Mouse (Mus musculus) mature B cell (primary cell): ENCODE results near the gene Cyb5d2.
"Not testable (repeated sequence)": the region's sequence is repeated elsewhere in the genome, so short reads cannot be mapped to it uniquely, and the experiment has no call there.

ENCODE experiments used
- in situ Hi-C: fragments of 300-500 bp; cut with MboI; formaldehyde crosslinking; loops from 2 replicates; pipeline ENCODE4 v1.14.3; 2019

Gene Cyb5d2

GRCm38 (mm10) chr11:72772611-72773010, 23.3 kb downstream of the Cyb5d2 start:
- in situ Hi-C loops = not testable (repeated sequence)

- in situ Hi-C loops = no loop called here
Measured at GRCm38 (mm10) chr11:72771461-72771860, 24.5 kb downstream of the Cyb5d2 start.

- in situ Hi-C loops = no loop called here
Measured at GRCm38 (mm10) chr11:72770816-72771215, 25.1 kb downstream of the Cyb5d2 start.

- in situ Hi-C loops = no loop called here
Measured at GRCm38 (mm10) chr11:72770324-72770723, 25.6 kb downstream of the Cyb5d2 start.

- in situ Hi-C loops = no loop called here
Measured at GRCm38 (mm10) chr11:72769061-72769460, 26.9 kb downstream of the Cyb5d2 start.

- in situ Hi-C loops = no loop called here
Measured at GRCm38 (mm10) chr11:72767716-72768115, 28.2 kb downstream of the Cyb5d2 start.

- in situ Hi-C loops = no loop called here
Measured at GRCm38 (mm10) chr11:72764270-72764669, 31.7 kb downstream of the Cyb5d2 start.

GRCm38 (mm10) chr11:72760781-72761180, 35.2 kb downstream of the Cyb5d2 start:
- in situ Hi-C loops = no loop called here

GRCm38 (mm10) chr11:72759581-72759980, 36.4 kb downstream of the Cyb5d2 start:
- in situ Hi-C loops = no loop called here

GRCm38 (mm10) chr11:72758316-72758715, 37.6 kb downstream of the Cyb5d2 start:
- in situ Hi-C loops = no loop called here

- in situ Hi-C loops = no loop called here
Measured at GRCm38 (mm10) chr11:72751956-72752355, 44.0 kb downstream of the Cyb5d2 start.

- in situ Hi-C loops = no loop called here
Measured at GRCm38 (mm10) chr11:72739048-72739447, 56.9 kb downstream of the Cyb5d2 start.

GRCm38 (mm10) chr11:72737517-72737916, 58.4 kb downstream of the Cyb5d2 start:
- in situ Hi-C loops = not testable (repeated sequence)

- in situ Hi-C loops = no loop called here
Measured at GRCm38 (mm10) chr11:72736320-72736719, 59.6 kb downstream of the Cyb5d2 start.

- in situ Hi-C loops = no loop called here
Measured at GRCm38 (mm10) chr11:72735519-72735860, 60.5 kb downstream of the Cyb5d2 start.

GRCm38 (mm10) chr11:72734840-72735518, 61.0 kb downstream of the Cyb5d2 start:
- in situ Hi-C loops = loop anchor here (5.0 kb wide), 1 partner anchor 158 kb away; no protein-coding TSS in a partner anchor

- in situ Hi-C loops = loop anchor here (5.0 kb wide), 1 partner anchor 156 kb away; no protein-coding TSS in a partner anchor
Measured at GRCm38 (mm10) chr11:72733736-72734135, 62.2 kb downstream of the Cyb5d2 start.
